Comparison of ENCODE assay signal across 41 mouse cellular contexts in the genomic region with DNA sequence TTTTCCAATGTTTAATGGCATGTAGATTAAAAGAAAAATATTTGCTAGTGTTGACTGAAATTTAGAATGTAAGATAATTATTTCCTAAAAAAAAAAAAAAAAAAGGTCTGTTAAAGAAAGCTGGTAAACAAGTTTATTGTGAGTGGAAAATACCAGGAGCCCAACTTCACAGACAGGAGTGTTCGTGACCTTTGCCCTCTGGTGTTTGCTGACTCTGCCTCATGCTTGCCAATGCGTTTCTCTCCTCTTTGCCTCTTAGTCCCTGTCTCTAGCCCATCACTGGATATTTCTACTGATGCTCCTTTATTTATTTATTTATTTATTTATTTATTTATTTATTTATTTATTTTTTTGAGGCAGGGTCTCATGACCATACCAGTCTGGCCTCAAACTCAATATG. TPM values are rescaled to one million over a fixed set of nuclear protein-coding genes. Genes with fewer than 3 reads are reported as not detected.
DNase-seq lines count a peak whose midpoint lies in the region; ATAC-seq and TF ChIP-seq lines count a peak whose summit lies in the region.
"Had no signal": no experiment of that assay in that cellular context is flagged by ENCODE, and none has a peak within 500 bp of the region (broad histone marks: within the 10 kb centered on the region; RNA-seq: fewer than 3 reads in every experiment).

No protein-coding gene starts in this region.

- H3K9me3 ChIP-seq in liver, embryonic 12.5 days (replicated peaks), result no peaks in the 10 kb centered on the region
- H3K9me3 ChIP-seq: forebrain, embryonic 13.5 days; heart, embryonic 10.5 days; heart, embryonic 15.5 days; hindbrain, embryonic 15.5 days; limb, embryonic 13.5 days; midbrain, embryonic 13.5 days; neural tube, embryonic 13.5 days had no signal

- H3K27ac ChIP-seq in liver, adult 2 months (replicated peaks; ENCODE audit: insufficient read depth, low read depth, low read length), result no peak overlapping the region
- H3K27ac ChIP-seq in liver, embryonic 12.5 days, result no peak overlapping the region
- H3K27ac ChIP-seq: forebrain, embryonic 13.5 days; heart, embryonic 10.5 days; heart, embryonic 15.5 days; hindbrain, embryonic 15.5 days; kidney, postnatal 0 days; layer of hippocampus, adult 2 months; limb, embryonic 13.5 days; macrophage; midbrain, embryonic 13.5 days; neural tube, embryonic 13.5 days had no signal

- H3K4me2 ChIP-seq in liver, embryonic 12.5 days, result no peak overlapping the region
- H3K4me2 ChIP-seq: forebrain, embryonic 13.5 days; heart, embryonic 15.5 days; hindbrain, embryonic 15.5 days; limb, embryonic 13.5 days; midbrain, embryonic 13.5 days; neural tube, embryonic 13.5 days had no signal

- DNase-seq in liver, adult 2 months (ENCODE audit: extremely low read depth, low read depth, low spot score), result peak; percentile 91
- DNase-seq in liver, result no peak
- peak; percentile 72 for DNase-seq in kidney, postnatal 14 days
- DNase-seq in yolk sac, embryonic 10.5 days (ENCODE audit: low spot score), result peak; percentile 32
- no peak for DNase-seq in ovary, postnatal 14 days (ENCODE audit: low spot score)
- DNase-seq: adrenal gland, adult 2 months; adrenal gland, postnatal 36 days; B cell, adult 2 months; cerebellum, postnatal 10 days; gastrocnemius, postnatal 25 days; lung, adult 2 months; lung, postnatal 10 days; right cerebral cortex, postnatal 25 days; thymus, adult 18-20 months; thymus, postnatal 36 days had no signal

- no peaks in the 10 kb centered on the region for H3K36me3 ChIP-seq in liver, adult 2 months (ENCODE audit: control insufficient read depth, insufficient read depth, low read length)
- peaks cover 5% of the 10 kb centered on the region; the same call in 1 of the 2 replicates for H3K36me3 ChIP-seq in liver, embryonic 12.5 days
- H3K36me3 ChIP-seq: heart, embryonic 10.5 days; heart, embryonic 15.5 days; hindbrain, embryonic 15.5 days; limb, embryonic 13.5 days; midbrain, embryonic 13.5 days had no signal

- no peak for TF ChIP-seq POLR2A in liver, adult 2 months (IDR thresholded peaks at IDR 0.05; ENCODE audit: extremely low read depth, insufficient read depth, low read length)

- H3K27me3 ChIP-seq in liver, adult 2 months (ENCODE audit: control insufficient read depth, insufficient read depth, low read length), result no peaks in the 10 kb centered on the region
- H3K27me3 ChIP-seq in liver, embryonic 12.5 days (replicated peaks), result no peaks in the 10 kb centered on the region
- H3K27me3 ChIP-seq: CH12.LX; forebrain, embryonic 13.5 days; heart, embryonic 15.5 days; hindbrain, embryonic 15.5 days; limb, embryonic 13.5 days; midbrain, embryonic 13.5 days; neural tube, embryonic 13.5 days had no signal

- no peak for TF ChIP-seq CTCF in liver, adult 2 months (IDR thresholded peaks at IDR 0.05; ENCODE audit: low read depth, low read length)

- no peak overlapping the region for H3K4me3 ChIP-seq in liver, adult 2 months (ENCODE audit: insufficient read depth, low read depth, low read length)
- H3K4me3 ChIP-seq in liver, embryonic 12.5 days, result no peak overlapping the region
- H3K4me3 ChIP-seq: erythroblast, embryonic 14.5 days; forebrain, embryonic 13.5 days; heart, embryonic 10.5 days; heart, embryonic 15.5 days; hindbrain, embryonic 15.5 days; layer of hippocampus, adult 2 months; limb, embryonic 13.5 days; midbrain, embryonic 13.5 days; neural tube, embryonic 13.5 days had no signal

- no peaks in the 10 kb centered on the region for H3K79me2 ChIP-seq in liver, adult 2 months (ENCODE audit: control insufficient read depth, insufficient read depth, low read length)

- H3K9ac ChIP-seq in liver, adult 2 months (ENCODE audit: low read depth, low read length), result no peak overlapping the region
- no peak overlapping the region for H3K9ac ChIP-seq in liver, embryonic 12.5 days
- H3K9ac ChIP-seq: forebrain, embryonic 13.5 days; heart, embryonic 15.5 days; hindbrain, embryonic 15.5 days; limb, embryonic 13.5 days; midbrain, embryonic 13.5 days; neural tube, embryonic 13.5 days had no signal

- H3K4me1 ChIP-seq in liver, adult 2 months (ENCODE audit: control insufficient read depth, insufficient read depth, low read length), result peaks cover 6% of the 10 kb centered on the region
- no peaks in the 10 kb centered on the region for H3K4me1 ChIP-seq in liver, embryonic 12.5 days
- H3K4me1 ChIP-seq: forebrain, embryonic 13.5 days; heart, embryonic 10.5 days; heart, embryonic 15.5 days; hindbrain, embryonic 15.5 days; limb, embryonic 13.5 days; midbrain, embryonic 13.5 days; neural tube, embryonic 13.5 days had no signal

- peak; percentile 30; the same call in 1 of the 2 replicates for ATAC-seq in liver, embryonic 12.5 days
- ATAC-seq in CD4-positive, CD25-positive, alpha-beta regulatory T cell, adult 4 months, result no peak
- ATAC-seq: activated CD4-positive, CD25-positive, alpha-beta regulatory T cell, adult 4 months; forebrain, embryonic 13.5 days; inflammation-experienced regulatory T-cells, adult 6 months; midbrain, embryonic 13.5 days had no signal

- 25% methylated on average over 2 of the region's 2 CpGs for WGBS in liver, adult 2 months
- 70% methylated on average over 2 of the region's 2 CpGs for WGBS in liver, embryonic 12.5 days (ENCODE audit: insufficient replicate concordance)

RNA-seq across cellular contexts. Expression of a gene that starts 18.0 kb away (rescaled TPM):
- total RNA-seq in liver, adult 2 months (2014; rRNA removed), result not detected in 2 replicates
- polyA plus RNA-seq in liver, adult 2 months (2012; rRNA removed), result not detected in 2 replicates
- polyA plus RNA-seq in liver, embryonic 12.5 days (2016; fragmentation: Nextera tagmentation; extraction: Ambion mirVana), result not detected in 2 replicates
- polyA plus RNA-seq in CD4-positive, CD25-positive, alpha-beta regulatory T cell, adult 4 months (2017; shearing (Covaris generic)), result not detected
- total RNA-seq: adrenal gland, adult 2 months; adrenal gland, postnatal 36 days; CH12.LX; gastrocnemius, postnatal 25 days; heart, postnatal 25 days; layer of hippocampus, adult 2 months; layer of hippocampus, postnatal 14 days; left cerebral cortex, adult 8-10 months; left cerebral cortex, postnatal 36 days; megakaryocyte-erythroid progenitor cell, adult 5-6 weeks had no signal
- polyA plus RNA-seq: activated CD4-positive, CD25-positive, alpha-beta regulatory T cell, adult 4 months; adrenal gland, adult 2 months; brain, embryonic 14.5 days; cortical plate, adult 2 months; embryonic facial prominence, embryonic 14.5 days; erythroblast, embryonic 14.5 days; forebrain, embryonic 13.5 days; heart, embryonic 10.5 days; heart, embryonic 15.5 days; hindbrain, embryonic 15.5 days; inflammation-experienced regulatory T-cells, adult 6 months; kidney, postnatal 0 days; limb, embryonic 13.5 days; lung, adult 2 months; macrophage; midbrain, embryonic 13.5 days; neural tube, embryonic 13.5 days; stomach, embryonic 16.5 days had no signal

RNA-seq across cellular contexts. Expression of a gene that starts 21.4 kb away (rescaled TPM):
- 5.0 and 10.0 TPM in 2 replicates for total RNA-seq in liver, adult 2 months (2014; rRNA removed)
- polyA plus RNA-seq in liver, adult 2 months (2012; rRNA removed), result 2.7 and 3.2 TPM in 2 replicates
- polyA plus RNA-seq in liver, embryonic 12.5 days (2016; fragmentation: Nextera tagmentation; extraction: Ambion mirVana), result 13.0 and 14.2 TPM in 2 replicates
- polyA plus RNA-seq in CD4-positive, CD25-positive, alpha-beta regulatory T cell, adult 4 months (2017; shearing (Covaris generic)), result 1 to 10 TPM; 6.0 to 8.6 TPM

RNA-seq across cellular contexts. Expression of a gene that starts 22.1 kb away (rescaled TPM):
- total RNA-seq in liver, adult 2 months (2014; rRNA removed), result 9.6 and 10.3 TPM in 2 replicates
- polyA plus RNA-seq in liver, adult 2 months (2012; rRNA removed), result 1.3 and 1.5 TPM in 2 replicates
- 6.0 and 7.5 TPM in 2 replicates for polyA plus RNA-seq in liver, embryonic 12.5 days (2016; fragmentation: Nextera tagmentation; extraction: Ambion mirVana)
- polyA plus RNA-seq in CD4-positive, CD25-positive, alpha-beta regulatory T cell, adult 4 months (2017; shearing (Covaris generic)), result 1 to 10 TPM; 6.3 to 9.3 TPM

RNA-seq across cellular contexts. Expression of a gene that starts 26.3 kb away (rescaled TPM):
- 0.07 and 0.09 TPM in 2 replicates for total RNA-seq in liver, adult 2 months (2014; rRNA removed)
- polyA plus RNA-seq in liver, adult 2 months (2012; rRNA removed), result not detected in 2 replicates
- polyA plus RNA-seq in liver, embryonic 12.5 days (2016; fragmentation: Nextera tagmentation; extraction: Ambion mirVana), result 0.05 and 0.08 TPM in 2 replicates
- polyA plus RNA-seq in CD4-positive, CD25-positive, alpha-beta regulatory T cell, adult 4 months (2017; shearing (Covaris generic)), result under 1 TPM in 1 of 2 experiments, not detected in 1; 0.19 TPM
- total RNA-seq: ES-E14; megakaryocyte-erythroid progenitor cell, adult 5-6 weeks had no signal
- polyA plus RNA-seq: adrenal gland, adult 2 months; erythroblast, embryonic 14.5 days; macrophage had no signal

Comparison
In these comparisons a context has a peak if more than half of its experiments do, and no peak if none do; other contexts are left out.
1. DNase-seq: peak in liver, adult 2 months (single experiment), kidney, postnatal 14 days (single experiment) and yolk sac, embryonic 10.5 days (single experiment); none in liver (single experiment) and ovary, postnatal 14 days (single experiment).